Mouse (Mus musculus) heart, postnatal 0 days (tissue): Measurements from ENCODE around the gene Rasgrp2.

Experiments
- CTCF ChIP-seq: IDR thresholded peaks from 2 replicates; pipeline ENCODE4 v1.5.1; 2016; ENCODE audit warnings: antibody characterized with exemption, control low read depth, low read depth
- EP300 ChIP-seq: IDR thresholded peaks from 2 replicates; pipeline ENCODE4 v1.6.1; 2016; ENCODE audit warnings: antibody characterized with exemption, low read depth

DNA sequence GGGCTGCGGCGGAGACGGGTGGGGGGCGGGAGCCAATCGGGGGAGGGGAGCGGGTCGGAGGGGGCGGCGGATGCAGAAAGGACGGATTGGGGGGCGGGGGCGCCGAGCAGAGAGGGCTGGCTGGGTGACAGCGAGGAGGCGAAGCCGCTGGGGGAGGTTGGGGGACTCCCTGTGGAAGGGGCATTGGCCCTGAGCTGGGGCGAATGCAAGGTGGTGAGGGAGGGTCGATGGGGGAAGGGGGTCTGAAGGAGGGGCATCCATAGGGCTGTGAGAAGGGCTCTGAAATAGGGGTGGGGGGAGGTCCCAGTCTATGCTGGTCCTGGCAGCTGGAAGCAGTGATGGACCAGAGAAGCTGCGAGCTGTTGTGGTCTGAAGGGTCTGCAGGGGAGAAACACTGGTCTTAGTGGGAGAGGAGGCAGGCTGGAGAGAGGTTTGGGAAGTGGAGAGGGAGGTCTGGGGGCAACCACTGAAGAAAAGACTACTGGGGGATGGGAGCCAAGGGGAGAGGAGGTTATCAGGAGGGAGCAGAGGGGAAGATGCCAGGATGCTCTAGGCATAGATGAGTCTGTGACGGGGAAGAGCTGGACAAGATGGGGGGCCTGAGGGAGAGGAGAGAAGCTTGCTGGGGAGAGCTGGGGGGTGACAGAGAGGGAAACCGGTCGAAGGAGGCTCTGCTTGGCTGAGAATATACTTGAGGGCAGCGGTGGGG is 20.0 kb downstream of the Rasgrp2 start:
- no peak for TF ChIP-seq CTCF
- TF ChIP-seq EP300, result no peak
